Mouse (Mus musculus) embryonic facial prominence, embryonic 11.5 days (tissue): ENCODE results near the gene Ch25h. TPM values are rescaled to one million over a fixed set of nuclear protein-coding genes. Genes with fewer than 3 reads are reported as not detected.

Experiments
- ATAC-seq: fragments of 200-750 bp; cut with Nextera tagmentation; replicated peaks from 2 replicates; pipeline ENCODE4 v1.8.0; 2017; ENCODE audit warnings: low read depth; ENCODE audit not compliant: insufficient number of reproducible peaks, low FRiP score, low TSS enrichment
- DNase-seq: peaks from one replicate; pipeline ENCODE4 v3.0.0-alpha.2; 2015; ENCODE audit warnings: low spot score
- H3K27ac ChIP-seq: fragments of 300-500 bp; sonication (generic); replicated peaks from 2 replicates; pipeline ENCODE4 v1.5.1; 2014; ENCODE audit warnings: mild to moderate bottlenecking, low read depth, low read length, control low read depth
- H3K27me3 ChIP-seq: fragments of 300-500 bp; sonication (generic); 2 replicates; pipeline ENCODE4 v1.6.1; 2014; ENCODE audit warnings: mild to moderate bottlenecking, low read length, moderate library complexity, mixed read lengths; ENCODE audit not compliant: control insufficient read depth, insufficient read depth
- H3K36me3 ChIP-seq: fragments of 300-500 bp; sonication (generic); replicated peaks from 2 replicates; pipeline ENCODE4 v1.6.1; 2014; ENCODE audit warnings: low read depth, mild to moderate bottlenecking, low read length, moderate library complexity, mixed read lengths; ENCODE audit not compliant: control insufficient read depth, insufficient read depth
- H3K4me1 ChIP-seq: fragments of 300-500 bp; sonication (generic); 2 replicates; pipeline ENCODE4 v1.6.1; 2014; ENCODE audit warnings: low read length, mixed read lengths; ENCODE audit not compliant: control insufficient read depth, insufficient read depth
- H3K4me2 ChIP-seq: fragments of 300-500 bp; sonication (generic); 2 replicates; pipeline ENCODE4 v1.6.1; 2014; ENCODE audit warnings: low read depth, mild to moderate bottlenecking, control low read depth, low read length, moderate library complexity
- H3K4me3 ChIP-seq: fragments of 300-500 bp; sonication (generic); 2 replicates; pipeline ENCODE4 v1.5.1; 2014; ENCODE audit warnings: low read depth, low read length, control low read depth
- H3K9ac ChIP-seq: fragments of 300-500 bp; sonication (generic); replicated peaks from 2 replicates; pipeline ENCODE4 v1.6.1; 2014; ENCODE audit warnings: mild to moderate bottlenecking, control low read depth, low read length
- H3K9me3 ChIP-seq: fragments of 300-500 bp; sonication (generic); replicated peaks from 2 replicates; pipeline ENCODE4 v1.6.1; 2016; ENCODE audit warnings: mild to moderate bottlenecking, low read length, inconsistent platforms, mixed read lengths; ENCODE audit not compliant: control insufficient read depth
- WGBS: fragments of 180-500 bp; shearing (Covaris S2); extraction: QIAGEN DNeasy Blood & Tissue Kit; methylation state at CpG from one replicate; pipeline ENCODE4 v1.1.7; 2014; 5-methylcytosine and 5-hydroxymethylcytosine counted together
- polyA plus RNA-seq: library from polyadenylated mRNA; unstranded; fragments of >200 nt; fragmentation: Nextera tagmentation; extraction: Ambion mirVana; gene quantifications from 2 replicates; pipeline ENCODE4 v1.2.1, GENCODE M21; 2014

Gene Ch25h
- polyA plus RNA-seq: 1.1 and 2.3 TPM in 2 replicates

GRCm38 (mm10) chr19:34474991-34475971 lies at the start of gene Ch25h:
Gene Ch25h (minus strand): TSS chr19:34475164.
- WGBS: under 1% methylated on average over 35 of the region's 35 CpGs
- Histone ChIP-seq H3K4me3 (peak within 1 kb of the TSS; percentile 51), H3K9me3 (no peaks in the 10 kb centered on the region), H3K36me3 (no peaks in the 10 kb centered on the region), H3K27ac (no peak within 1 kb of the TSS), H3K4me1 (peaks cover 6% of the 10 kb centered on the region), H3K9ac (peak within 1 kb of the TSS; percentile 41), H3K27me3 (peaks cover 13% of the 10 kb centered on the region), H3K4me2 (peak within 1 kb of the TSS; percentile 94)
- ATAC-seq (peak; percentile 72), DNase-seq (peak; percentile 77)

- H3K4me3 ChIP-seq: no peak overlapping the region
- H3K36me3 ChIP-seq: no peaks in the 10 kb centered on the region
- DNase-seq: peak; percentile 25
- H3K9ac ChIP-seq: no peak overlapping the region
- no peaks in the 10 kb centered on the region for H3K9me3 ChIP-seq
- no peak overlapping the region for H3K27ac ChIP-seq
- no peaks in the 10 kb centered on the region for H3K27me3 ChIP-seq
- no peaks in the 10 kb centered on the region for H3K4me1 ChIP-seq
- 57% methylated on average over 9 of the region's 9 CpGs for WGBS
- no peak overlapping the region for H3K4me2 ChIP-seq
- no peak for ATAC-seq
These were observed 49.7 kb upstream of the Ch25h start for GRCm38 (mm10) chr19:34524646-34525045.

DNA sequence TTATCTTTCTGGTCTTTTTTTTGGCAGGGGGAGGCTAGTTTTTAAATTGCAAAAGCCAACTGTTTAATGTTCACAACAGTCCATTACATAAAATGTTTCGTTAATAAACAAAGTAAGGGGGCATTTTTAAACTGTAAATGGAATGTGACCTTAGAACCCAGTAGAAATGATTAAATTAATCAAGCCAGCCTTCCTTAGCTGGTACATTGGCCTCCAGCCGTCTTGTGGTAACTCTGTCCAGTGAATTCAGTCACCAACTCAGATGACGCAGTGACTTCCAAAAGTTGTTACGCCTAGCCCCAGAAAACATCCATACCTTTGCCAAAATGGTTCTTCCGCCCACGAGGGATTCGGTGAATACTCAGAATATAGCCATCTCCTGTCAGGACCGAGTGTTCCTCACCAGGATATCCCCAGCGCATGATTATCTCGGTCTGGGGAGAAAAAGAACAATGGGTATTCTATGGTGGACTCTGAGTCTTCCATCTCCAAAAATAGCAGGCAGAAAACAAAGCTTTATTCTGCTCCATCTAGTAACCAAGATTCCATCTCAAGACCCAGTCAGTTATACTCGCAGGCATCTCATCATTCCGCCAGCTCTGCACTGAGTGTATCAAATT lies 48.3 kb upstream of the Ch25h start:
- no peak overlapping the region for H3K4me2 ChIP-seq
- DNase-seq: no peak
- no peak overlapping the region for H3K4me3 ChIP-seq
- H3K27ac ChIP-seq: no peak overlapping the region
- 74% methylated on average over 12 of the region's 12 CpGs for WGBS
- H3K9me3 ChIP-seq: no peaks in the 10 kb centered on the region
- H3K4me1 ChIP-seq: no peaks in the 10 kb centered on the region
- no peaks in the 10 kb centered on the region for H3K27me3 ChIP-seq
- H3K36me3 ChIP-seq: no peaks in the 10 kb centered on the region
- H3K9ac ChIP-seq: no peak overlapping the region
- no peak for ATAC-seq

DNA sequence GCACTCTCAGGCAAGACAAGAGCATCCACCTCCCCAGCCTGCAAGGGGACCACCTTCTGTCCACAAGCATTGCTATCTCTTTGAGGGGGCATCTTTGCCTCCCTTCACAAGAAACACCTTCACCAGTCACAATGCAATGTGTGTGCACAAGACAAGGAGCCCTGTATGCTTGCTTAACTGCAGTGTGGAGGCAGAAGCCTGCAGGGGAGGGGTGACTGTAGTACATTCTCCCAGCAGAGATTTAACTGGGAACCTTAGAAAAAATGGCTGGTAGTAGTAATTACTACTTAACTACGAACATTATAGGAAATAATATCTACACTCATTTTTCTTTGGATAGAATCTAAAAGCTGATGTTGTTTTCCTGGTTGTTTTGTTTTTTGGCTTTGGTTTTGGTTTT lies 47.0 kb upstream of the Ch25h start:
- Histone ChIP-seq H3K4me1 (no peaks in the 10 kb centered on the region), H3K27ac (no peak overlapping the region), H3K4me2 (no peak overlapping the region), H3K4me3 (no peak overlapping the region), H3K36me3 (no peaks in the 10 kb centered on the region), H3K9ac (no peak overlapping the region), H3K9me3 (no peaks in the 10 kb centered on the region), H3K27me3 (no peaks in the 10 kb centered on the region)
- DNase-seq (no peak), ATAC-seq (no peak)
- 83% methylated on average over 1 of the region's 1 CpGs for WGBS

GRCm38 (mm10) chr19:34521361-34521760 lies 46.4 kb upstream of the Ch25h start:
- ATAC-seq: no peak
- H3K9ac ChIP-seq: no peak overlapping the region

DNA sequence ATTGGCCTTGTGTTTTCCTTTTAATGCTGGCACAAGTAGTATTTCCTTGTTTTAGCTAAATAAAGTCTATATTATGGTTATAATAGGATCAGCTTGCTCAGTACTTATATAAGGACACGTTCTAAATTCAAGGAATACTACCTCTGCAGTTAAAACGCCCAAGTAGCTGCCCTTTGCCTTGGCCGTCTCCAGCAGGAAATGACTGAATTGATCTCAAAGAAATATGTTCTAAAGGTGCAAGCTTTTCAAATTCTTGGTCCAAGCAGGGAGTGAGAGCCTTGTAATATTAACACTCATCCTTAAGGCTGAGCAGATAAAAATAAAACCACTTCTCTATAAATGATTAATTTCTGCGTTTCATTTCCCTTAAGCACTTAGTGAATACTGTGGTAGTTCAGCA lies 45.1 kb upstream of the Ch25h start:
- no peaks in the 10 kb centered on the region for H3K27me3 ChIP-seq
- DNase-seq (no peak), ATAC-seq (no peak)
- no peaks in the 10 kb centered on the region for H3K9me3 ChIP-seq
- no peak overlapping the region for H3K4me2 ChIP-seq
- WGBS: 82% methylated on average over 4 of the region's 4 CpGs
- H3K36me3 ChIP-seq: no peaks in the 10 kb centered on the region
- no peak overlapping the region for H3K27ac ChIP-seq
- no peak overlapping the region for H3K9ac ChIP-seq
- no peaks in the 10 kb centered on the region for H3K4me1 ChIP-seq
- H3K4me3 ChIP-seq: no peak overlapping the region

More at GRCm38 (mm10) chr19:34521361-34521760, 46.4 kb upstream of the Ch25h start:
- H3K27me3 ChIP-seq: no peaks in the 10 kb centered on the region
- no peaks in the 10 kb centered on the region for H3K4me1 ChIP-seq
- 78% methylated on average over 2 of the region's 2 CpGs for WGBS
- H3K4me3 ChIP-seq: no peak overlapping the region
- no peak for DNase-seq
- H3K27ac ChIP-seq: no peak overlapping the region
- H3K4me2 ChIP-seq: no peak overlapping the region
- H3K36me3 ChIP-seq: no peaks in the 10 kb centered on the region
- no peaks in the 10 kb centered on the region for H3K9me3 ChIP-seq

DNA sequence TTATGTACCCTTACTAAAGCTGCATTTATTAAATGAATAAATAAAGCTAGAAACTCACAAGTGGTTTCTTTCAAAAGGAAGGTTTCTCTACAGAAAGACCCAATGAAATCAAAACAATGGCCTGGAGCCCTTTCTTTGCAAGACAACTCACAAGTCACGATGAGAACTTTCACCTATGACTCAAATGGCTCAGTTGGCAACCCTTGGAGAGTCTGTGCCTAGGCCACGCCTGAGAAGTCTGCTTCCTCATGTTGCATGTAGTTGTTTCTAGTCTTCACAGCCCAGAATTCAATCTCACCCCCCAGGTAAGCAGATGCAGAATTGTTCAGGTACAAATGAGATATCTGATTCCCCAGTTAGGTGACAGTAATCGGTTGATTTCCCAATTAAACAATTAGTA lies 44.7 kb upstream of the Ch25h start:
- no peaks in the 10 kb centered on the region for H3K4me1 ChIP-seq
- no peak overlapping the region for H3K27ac ChIP-seq
- H3K4me3 ChIP-seq: no peak overlapping the region
- no peaks in the 10 kb centered on the region for H3K27me3 ChIP-seq
- WGBS: 79% methylated on average over 3 of the region's 3 CpGs
- H3K9me3 ChIP-seq: no peaks in the 10 kb centered on the region
- no peak overlapping the region for H3K9ac ChIP-seq
- no peak overlapping the region for H3K4me2 ChIP-seq
- DNase-seq (no peak), ATAC-seq (no peak)
- no peaks in the 10 kb centered on the region for H3K36me3 ChIP-seq

- ATAC-seq: no peak
- WGBS: 71% methylated on average over 3 of the region's 3 CpGs
These were observed 43.8 kb upstream of the Ch25h start for GRCm38 (mm10) chr19:34518786-34519185.

More at GRCm38 (mm10) chr19:34518786-34519185, 43.8 kb upstream of the Ch25h start:
- no peak for DNase-seq
- H3K4me3 ChIP-seq: no peak overlapping the region
- no peaks in the 10 kb centered on the region for H3K9me3 ChIP-seq
- H3K9ac ChIP-seq: no peak overlapping the region
- H3K27ac ChIP-seq: no peak overlapping the region
- H3K4me1 ChIP-seq: no peaks in the 10 kb centered on the region
- H3K36me3 ChIP-seq: no peaks in the 10 kb centered on the region
- no peaks in the 10 kb centered on the region for H3K27me3 ChIP-seq
- no peak overlapping the region for H3K4me2 ChIP-seq
